Mouse (Mus musculus): ENCODE data around the gene Zswim7.

GRCm38 (mm10) chr11:62240631-62241261, 40.4 kb downstream of the Zswim7 start:
- TF ChIP-seq CTCF (IDR thresholded peaks at IDR 0.05; ENCODE audit: extremely low read depth, insufficient read length, insufficient replicate concordance, low read depth, low read length) = no peak
- TF ChIP-seq POLR2A (IDR thresholded peaks at IDR 0.05; ENCODE audit: low read depth, low read length) = no peak

Data from small intestine, adult 2 months (tissue).